Mouse (Mus musculus) neural tube, embryonic 15.5 days (tissue): ENCODE results near the gene Lcn2. TPM values are rescaled to one million over a fixed set of nuclear protein-coding genes. Genes with fewer than 3 reads are reported as not detected.
A peak's percentile ranks its signal among the peaks of the same experiment; 100 is the strongest.

Experiments used
- ATAC-seq: fragments of 200-750 bp; cut with Nextera tagmentation; 2 replicates; pipeline ENCODE4 v1.8.0; 2017; ENCODE audit warnings: mild to moderate bottlenecking, moderate TSS enrichment, moderate library complexity; ENCODE audit not compliant: low FRiP score
- H3K27ac ChIP-seq: fragments of 300-500 bp; sonication (generic); replicated peaks from 2 replicates; pipeline ENCODE4 v1.5.1; 2015; ENCODE audit warnings: mild to moderate bottlenecking, inconsistent platforms
- H3K27me3 ChIP-seq: fragments of 300-500 bp; sonication (generic); replicated peaks from 2 replicates; pipeline ENCODE4 v1.6.1; 2015; ENCODE audit warnings: inconsistent platforms
- H3K36me3 ChIP-seq: fragments of 300-500 bp; sonication (generic); 2 replicates; pipeline ENCODE4 v1.6.1; 2015; ENCODE audit warnings: inconsistent platforms
- H3K4me1 ChIP-seq: fragments of 300-500 bp; sonication (generic); 2 replicates; pipeline ENCODE4 v1.6.1; 2015; ENCODE audit warnings: inconsistent platforms
- H3K4me2 ChIP-seq: fragments of 300-500 bp; sonication (generic); 2 replicates; pipeline ENCODE4 v1.6.1; 2015; ENCODE audit warnings: inconsistent platforms, mild to moderate bottlenecking, moderate library complexity
- H3K4me3 ChIP-seq: fragments of 300-500 bp; sonication (generic); replicated peaks from 2 replicates; pipeline ENCODE4 v1.5.1; 2015; ENCODE audit warnings: mild to moderate bottlenecking, inconsistent platforms
- H3K9ac ChIP-seq: fragments of 300-500 bp; sonication (generic); replicated peaks from 2 replicates; pipeline ENCODE4 v1.6.1; 2015; ENCODE audit warnings: mild to moderate bottlenecking, inconsistent platforms
- H3K9me3 ChIP-seq: fragments of 300-500 bp; sonication (generic); replicated peaks from 2 replicates; pipeline ENCODE4 v1.6.1; 2016; ENCODE audit warnings: inconsistent platforms
- WGBS: fragments of 180-500 bp; shearing (Covaris S2); methylation state at CpG from one replicate; pipeline ENCODE4 v1.1.7; 2015; ENCODE audit warnings: mixed read lengths; 5-methylcytosine and 5-hydroxymethylcytosine counted together
- polyA plus RNA-seq: library from polyadenylated mRNA; unstranded; fragments of >200 nt; fragmentation: Nextera tagmentation; extraction: Ambion mirVana; gene quantifications from 2 replicates; pipeline ENCODE4 v1.2.1, GENCODE M21; 2015

Gene Lcn2
- polyA plus RNA-seq, 1 experiment from 2014 or later = 1.1 TPM

GRCm38 (mm10) chr2:32382689-32383088 is 5.4 kb downstream of the Lcn2 start:
- no peaks in the 10 kb centered on the region for H3K9me3 ChIP-seq
- 82% methylated on average over 2 of the region's 2 CpGs for WGBS
- H3K36me3 ChIP-seq = peaks cover 24% of the 10 kb centered on the region
- H3K4me1 ChIP-seq = peaks cover 21% of the 10 kb centered on the region
- no peak overlapping the region for H3K27ac ChIP-seq
- H3K9ac ChIP-seq = 0 out of 2 replicates have a peak overlapping the region, but pooled peaks have one; percentile 69
- peak overlapping the region; percentile 74; the same call in 1 of the 2 replicates for H3K4me3 ChIP-seq
- peak overlapping the region; percentile 95 for H3K4me2 ChIP-seq
- no peak for ATAC-seq
- H3K27me3 ChIP-seq = peaks cover 8% of the 10 kb centered on the region; the same call in 1 of the 2 replicates

DNA sequence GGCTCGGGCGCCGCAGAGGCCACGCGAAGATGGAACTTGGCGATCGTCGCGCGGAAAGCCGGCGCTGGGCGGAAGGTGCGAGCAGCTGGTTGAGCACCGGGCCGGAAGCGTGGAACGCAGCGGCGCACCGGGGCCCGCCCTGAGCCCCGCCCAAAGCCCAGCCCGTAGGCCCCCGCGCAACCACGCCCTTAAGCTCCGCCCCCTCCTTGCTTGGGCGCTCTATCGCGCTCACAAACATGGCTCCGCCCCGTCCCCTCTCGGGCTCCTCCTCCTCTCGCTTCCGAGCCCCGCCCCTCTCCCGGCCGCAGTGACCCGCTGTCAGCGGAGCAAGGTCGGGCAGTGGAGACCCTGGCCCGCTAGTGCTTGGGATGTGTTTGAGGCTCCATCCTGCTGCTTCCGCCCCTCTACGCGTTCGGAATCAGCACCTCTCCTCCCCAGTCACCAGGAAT is 6.3 kb downstream of the Lcn2 start, which contains the start of gene 1110008P14Rik:
TSS of gene 1110008P14Rik (minus strand) at position 164 of the 449 bp plus-strand sequence.
- peak; percentile 89 for ATAC-seq

GRCm38 (mm10) chr2:32381141-32381774 is 6.8 kb downstream of the Lcn2 start:
- Histone ChIP-seq H3K27ac (peak overlapping the region; percentile 74), H3K9me3 (no peaks in the 10 kb centered on the region), H3K27me3 (peaks cover 8% of the 10 kb centered on the region; the same call in 1 of the 2 replicates), H3K4me3 (peak overlapping the region; percentile 74), H3K4me1 (peaks cover 21% of the 10 kb centered on the region), H3K36me3 (peaks cover 38% of the 10 kb centered on the region), H3K9ac (peak overlapping the region; percentile 69), H3K4me2 (peak overlapping the region; percentile 95)
- peak; percentile 65 for ATAC-seq
- WGBS = under 1% methylated on average over 27 of the region's 27 CpGs

More for the DNA sequence above, 6.3 kb downstream of the Lcn2 start, which contains the start of gene 1110008P14Rik:
- under 1% methylated on average over 41 of the region's 47 CpGs for WGBS
- Histone ChIP-seq H3K27ac (peak within 1 kb of the TSS; percentile 74), H3K4me2 (peak within 1 kb of the TSS; percentile 95), H3K9ac (peak within 1 kb of the TSS; percentile 69), H3K27me3 (peaks cover 8% of the 10 kb centered on the region; the same call in 1 of the 2 replicates), H3K36me3 (peaks cover 33% of the 10 kb centered on the region), H3K9me3 (no peaks in the 10 kb centered on the region), H3K4me1 (peaks cover 21% of the 10 kb centered on the region), H3K4me3 (peak within 1 kb of the TSS; percentile 74)

DNA sequence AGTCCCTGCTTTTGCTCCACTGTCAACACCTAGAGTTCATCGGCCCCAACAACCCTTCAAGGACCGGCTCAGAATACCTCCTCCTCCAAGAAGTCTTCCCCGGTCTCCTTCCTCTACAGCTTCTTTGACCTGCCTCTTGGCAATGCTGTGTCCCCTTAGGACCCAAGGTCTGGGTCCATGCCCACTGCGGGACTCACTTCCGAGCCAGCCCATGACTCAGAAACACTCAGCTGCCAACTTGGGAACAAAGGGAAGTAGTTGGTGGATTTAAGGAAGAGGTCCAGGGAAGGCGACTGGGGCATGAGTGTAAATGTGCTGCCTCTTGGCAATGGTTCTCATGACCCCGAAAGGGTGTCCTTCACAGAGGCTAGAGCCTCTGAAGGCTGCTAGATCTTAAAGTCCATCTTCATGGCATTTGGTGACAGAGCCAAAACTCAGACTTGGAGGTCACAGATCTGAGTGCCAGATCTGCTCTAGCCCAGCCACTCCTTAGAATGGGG is 8.0 kb downstream of the Lcn2 start:
- no peak for ATAC-seq
- H3K9ac ChIP-seq = no peak overlapping the region
- no peak overlapping the region for H3K4me3 ChIP-seq
- no peak overlapping the region for H3K27ac ChIP-seq
- H3K4me2 ChIP-seq = 0 out of 2 replicates have a peak overlapping the region, but pooled peaks have one; percentile 95
- WGBS = 85% methylated on average over 7 of the region's 7 CpGs
- H3K27me3 ChIP-seq = peaks cover 8% of the 10 kb centered on the region; the same call in 1 of the 2 replicates
- H3K36me3 ChIP-seq = peaks cover 50% of the 10 kb centered on the region
- H3K4me1 ChIP-seq = peaks cover 21% of the 10 kb centered on the region
- no peaks in the 10 kb centered on the region for H3K9me3 ChIP-seq

GRCm38 (mm10) chr2:32376963-32377362 is 11.1 kb downstream of the Lcn2 start:
- WGBS = 95% methylated on average over 10 of the region's 10 CpGs
- Histone ChIP-seq H3K4me3 (no peak overlapping the region), H3K27me3 (no peaks in the 10 kb centered on the region; the same call in 1 of the 2 replicates), H3K9me3 (no peaks in the 10 kb centered on the region), H3K4me1 (peaks cover 17% of the 10 kb centered on the region), H3K4me2 (no peak overlapping the region), H3K36me3 (peaks cover 74% of the 10 kb centered on the region), H3K9ac (no peak overlapping the region), H3K27ac (no peak overlapping the region)
- no peak for ATAC-seq

DNA sequence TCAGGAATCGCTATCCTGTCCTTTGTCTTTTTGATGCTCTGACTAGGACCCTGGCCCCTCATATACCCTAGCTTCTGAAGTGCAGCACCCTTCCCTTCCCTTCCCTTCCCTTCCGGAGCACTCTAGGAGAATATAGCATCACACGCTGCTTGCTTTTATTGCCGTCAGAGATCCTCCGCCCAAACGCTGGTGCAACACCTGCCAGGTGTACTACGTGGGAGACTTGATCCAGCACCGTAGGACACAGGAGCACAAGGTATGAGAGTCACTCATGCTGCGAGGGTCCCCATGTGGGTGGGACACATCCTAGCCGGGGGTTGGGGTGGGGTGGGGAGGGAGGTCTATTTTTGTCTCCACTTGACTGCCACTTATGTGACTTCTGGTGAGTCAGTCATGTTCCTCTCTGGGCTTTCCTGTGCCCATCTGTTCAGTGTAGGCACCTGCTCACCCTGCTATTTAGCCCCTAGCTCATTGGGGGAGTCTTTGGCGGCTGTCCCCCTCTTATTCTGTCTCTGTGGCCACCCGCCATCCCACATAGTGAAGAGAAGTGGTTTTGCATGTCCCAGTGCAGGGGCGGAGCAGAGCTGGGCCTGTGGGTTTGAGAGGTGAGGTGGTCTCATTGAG is 12.6 kb downstream of the Lcn2 start:
- H3K27me3 ChIP-seq = no peaks in the 10 kb centered on the region; the same call in 1 of the 2 replicates
- no peaks in the 10 kb centered on the region for H3K9me3 ChIP-seq
- no peak overlapping the region for H3K4me3 ChIP-seq
- no peak overlapping the region for H3K9ac ChIP-seq
- no peak for ATAC-seq
- H3K36me3 ChIP-seq = peaks cover 89% of the 10 kb centered on the region
- no peak overlapping the region for H3K4me2 ChIP-seq
- 93% methylated on average over 13 of the region's 13 CpGs for WGBS
- H3K27ac ChIP-seq = no peak overlapping the region
- peaks cover 4% of the 10 kb centered on the region; the same call in 1 of the 2 replicates for H3K4me1 ChIP-seq

GRCm38 (mm10) chr2:32374191-32374590 is 13.9 kb downstream of the Lcn2 start:
- no peaks in the 10 kb centered on the region for H3K4me1 ChIP-seq
- ATAC-seq = no peak
- H3K27me3 ChIP-seq = no peaks in the 10 kb centered on the region
- no peak overlapping the region for H3K9ac ChIP-seq
- no peak overlapping the region for H3K4me3 ChIP-seq
- H3K27ac ChIP-seq = no peak overlapping the region
- H3K9me3 ChIP-seq = no peaks in the 10 kb centered on the region
- 92% methylated on average over 10 of the region's 10 CpGs for WGBS
- H3K4me2 ChIP-seq = no peak overlapping the region
- H3K36me3 ChIP-seq = peaks cover 93% of the 10 kb centered on the region

DNA sequence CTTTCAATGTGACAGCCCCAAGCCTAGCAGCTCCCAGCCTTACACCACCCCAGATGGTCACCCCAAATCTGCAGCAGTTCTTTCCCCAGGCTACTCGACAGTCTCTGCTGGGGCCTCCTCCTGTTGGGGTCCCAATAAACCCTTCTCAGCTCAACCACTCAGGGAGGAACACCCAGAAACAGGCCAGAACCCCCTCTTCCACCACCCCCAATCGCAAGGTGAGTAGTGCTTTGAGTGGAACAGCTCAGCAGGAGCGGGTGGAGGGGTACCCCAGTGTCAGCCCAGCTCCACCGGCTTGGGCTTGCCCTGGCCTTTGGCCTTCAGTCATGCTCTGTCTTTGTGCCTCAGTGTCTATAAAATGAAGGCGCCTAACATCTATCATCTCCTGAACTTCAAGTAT is 20.7 kb downstream of the Lcn2 start:
- no peak overlapping the region for H3K9ac ChIP-seq
- H3K36me3 ChIP-seq = peaks cover 55% of the 10 kb centered on the region
- ATAC-seq = no peak
- H3K27ac ChIP-seq = no peak overlapping the region
- peaks cover 18% of the 10 kb centered on the region for H3K4me1 ChIP-seq
- no peak overlapping the region for H3K4me2 ChIP-seq
- over 99% methylated on average over 5 of the region's 5 CpGs for WGBS
- no peaks in the 10 kb centered on the region for H3K27me3 ChIP-seq
- H3K9me3 ChIP-seq = no peaks in the 10 kb centered on the region
- H3K4me3 ChIP-seq = no peak overlapping the region

GRCm38 (mm10) chr2:32364121-32364520 is 23.9 kb downstream of the Lcn2 start:
- Histone ChIP-seq H3K4me1 (peaks cover 32% of the 10 kb centered on the region), H3K27me3 (peaks cover 3% of the 10 kb centered on the region; the same call in 1 of the 2 replicates), H3K9me3 (no peaks in the 10 kb centered on the region), H3K9ac (peak overlapping the region; percentile 87), H3K27ac (no peak overlapping the region), H3K4me3 (peak overlapping the region; percentile 90), H3K36me3 (peaks cover 23% of the 10 kb centered on the region), H3K4me2 (peak overlapping the region; percentile 93)
- ATAC-seq = no peak
- WGBS = 88% methylated on average over 8 of the region's 8 CpGs

DNA sequence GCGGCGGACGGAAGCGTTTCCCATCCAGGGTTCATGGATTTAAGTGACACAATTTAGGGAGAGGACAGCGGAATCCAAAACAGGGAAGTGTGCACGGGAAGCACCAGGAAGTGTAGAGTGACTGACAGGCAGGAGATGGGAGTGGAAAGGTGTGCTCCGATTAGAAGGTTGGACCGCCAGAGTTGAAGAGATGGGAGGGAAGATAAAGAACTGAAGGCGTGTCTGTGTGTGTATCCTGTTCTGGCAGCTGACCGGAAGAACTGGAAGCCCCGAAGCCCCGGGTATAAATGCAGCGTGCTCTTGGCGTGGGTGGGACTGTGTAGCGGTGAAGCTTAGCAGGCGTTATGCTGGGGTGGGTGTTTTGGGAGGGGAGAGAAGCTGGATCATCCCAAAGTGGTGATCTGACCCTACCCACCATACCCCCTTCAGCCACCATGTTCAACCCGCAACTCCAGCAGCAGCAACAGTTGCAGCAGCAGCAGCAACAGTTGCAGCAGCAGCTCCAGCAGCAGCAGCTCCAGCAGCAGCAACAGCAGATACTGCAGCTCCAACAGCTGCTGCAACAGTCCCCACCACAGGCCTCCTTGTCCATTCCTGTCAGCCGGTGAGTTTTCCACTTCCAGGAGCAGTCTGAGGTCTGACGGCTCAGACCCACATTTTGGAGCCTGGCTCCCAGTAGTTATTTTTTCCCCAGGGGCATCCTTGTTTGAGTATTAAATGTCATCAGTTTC is 24.5 kb downstream of the Lcn2 start:
- Histone ChIP-seq H3K9ac (peak overlapping the region; percentile 87), H3K9me3 (no peaks in the 10 kb centered on the region), H3K4me3 (peak overlapping the region; percentile 90), H3K36me3 (peaks cover 21% of the 10 kb centered on the region), H3K27me3 (peaks cover 3% of the 10 kb centered on the region; the same call in 1 of the 2 replicates), H3K4me1 (peaks cover 32% of the 10 kb centered on the region), H3K27ac (peak overlapping the region; percentile 86), H3K4me2 (peak overlapping the region; percentile 93)
- 9% methylated on average over 19 of the region's 19 CpGs for WGBS
- peak; percentile 54 for ATAC-seq

DNA sequence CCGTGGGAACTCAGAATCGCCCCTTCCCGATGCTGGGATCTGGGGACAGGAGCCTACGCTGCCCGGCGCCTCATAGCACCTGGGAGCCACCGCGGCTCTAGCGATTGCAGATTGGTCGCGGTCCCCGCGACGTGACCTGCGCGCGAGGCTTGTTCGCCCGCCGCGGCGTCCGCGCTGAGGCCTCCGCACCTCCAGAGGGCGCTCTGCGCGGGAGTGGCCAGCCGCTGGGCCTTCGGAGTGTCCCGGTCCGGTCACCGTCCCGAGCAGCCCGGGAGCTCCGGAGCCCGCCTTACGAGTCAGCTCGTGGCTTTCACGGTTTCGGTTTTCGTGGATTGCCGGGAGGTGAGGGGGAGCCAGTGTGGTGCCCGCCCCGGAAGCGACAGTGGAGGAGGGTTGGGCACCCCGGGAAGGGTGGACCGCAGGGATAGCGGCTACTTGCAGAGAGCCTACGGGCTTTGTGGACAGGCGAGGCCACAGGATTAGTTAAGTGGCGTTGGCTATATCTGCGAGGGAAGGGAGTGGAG is 25.2 kb downstream of the Lcn2 start:
- H3K4me1 ChIP-seq = peaks cover 32% of the 10 kb centered on the region
- H3K9me3 ChIP-seq = no peaks in the 10 kb centered on the region
- H3K4me3 ChIP-seq = peak overlapping the region; percentile 90
- under 1% methylated on average over 53 of the region's 53 CpGs for WGBS
- H3K36me3 ChIP-seq = peaks cover 14% of the 10 kb centered on the region
- peak overlapping the region; percentile 86 for H3K27ac ChIP-seq
- peaks cover 3% of the 10 kb centered on the region; the same call in 1 of the 2 replicates for H3K27me3 ChIP-seq
- peak overlapping the region; percentile 87 for H3K9ac ChIP-seq
- H3K4me2 ChIP-seq = peak overlapping the region; percentile 93
- ATAC-seq = peak; percentile 89
